Mouse (Mus musculus) neutrophil, adult 83 days (primary cell): ENCODE data around the gene Gabra5. TPM values are rescaled to one million over a fixed set of nuclear protein-coding genes. Genes with fewer than 3 reads are reported as not detected.

Source experiments
- total RNA-seq, 2 experiments: library from RNA; stranded (reverse); gene quantifications; one replicate each; pipeline ENCODE4 v1.2.4; 2023

Gene Gabra5
- not detected for total RNA-seq

GRCm38 (mm10) chr7:57509681-57510141, at the start of gene Gabra5:
Gene Gabra5, minus strand, starts transcription at chr7:57510059.

GRCm38 (mm10) chr7:57419392-57419791, 90.5 kb downstream of the Gabra5 start, which contains the start of gene Gabrb3:
Gene Gabrb3, plus strand, starts transcription at chr7:57419692.

GRCm38 (mm10) chr7:57386517-57387340, 123.1 kb downstream of the Gabra5 start, which contains the start of gene Gabrg3:
Gene Gabrg3, minus strand, starts transcription at chr7:57387188.

Other genes starting within 250 kb of the Gabra5 start
- gene Gabrg3, start 122.9 kb downstream of the Gabra5 start, total RNA-seq, result not detected
- gene Gabrb3, start 90.4 kb downstream of the Gabra5 start, total RNA-seq, result not detected